21 mouse cellular contexts compared by ENCODE assay signal in genomic region chr9:122633484-122633883, GRCm38 (mm10).
DNase-seq lines count a peak whose midpoint lies in the region; ATAC-seq and TF ChIP-seq lines count a peak whose summit lies in the region.
"Had no signal": no experiment of that assay in that cellular context is flagged by ENCODE, and none has a peak within 500 bp of the region (broad histone marks: within the 10 kb centered on the region; RNA-seq: fewer than 3 reads in every experiment).

No protein-coding gene starts in this region.

- intact Hi-C loops in heart, postnatal 10 days (cut with DNase I): no loop called here

- H3K27ac ChIP-seq in layer of hippocampus, adult 2 months: peak overlapping the region; percentile 74
- peak overlapping the region; percentile 23; the same call in 1 of the 2 replicates for H3K27ac ChIP-seq in olfactory bulb, adult 2 months (ENCODE audit: insufficient read depth, low read depth, low read length)

- no peak for DNase-seq in frontal cortex, postnatal 14 days (ENCODE audit: low spot score in 2 of 2)
- DNase-seq in layer of hippocampus, adult 2 months (ENCODE audit: low spot score in 2 of 2): no peak
- DNase-seq in layer of hippocampus, postnatal 36 days: no peak
- DNase-seq in brain, adult 2 months (ENCODE audit: low read depth, low spot score): peak; percentile 53
- no peak for DNase-seq in heart, postnatal 10 days
- DNase-seq: adrenal gland, adult 2 months; adrenal gland, adult 8-10 months; adrenal gland, postnatal 10 days; adrenal gland, postnatal 14 days; adrenal gland, postnatal 25 days; adrenal gland, postnatal 36 days; B cell, adult 2 months; cerebellum, adult 11 months; cerebellum, adult 11-12 months; cerebellum, adult 18-20 months; cerebellum, adult 2 months had no signal

- 25% methylated on average over 1 of the region's 1 CpGs for WGBS in olfactory bulb, adult 2 months

- peak; percentile 44; the same call in 1 of the 2 replicates for ATAC-seq in frontal cortex, adult (ENCODE audit: low TSS enrichment)
- no peak for ATAC-seq in activated CD4-positive, CD25-positive, alpha-beta regulatory T cell, adult 4 months
- ATAC-seq: CD4-positive, CD25-positive, alpha-beta regulatory T cell, adult 4 months; Patski had no signal

- peaks cover 57% of the 10 kb centered on the region for H3K4me1 ChIP-seq in olfactory bulb, adult 2 months (ENCODE audit: control insufficient read depth, insufficient read depth, low read length)

- no peak for TF ChIP-seq POLR2A in olfactory bulb, adult 2 months (IDR thresholded peaks at IDR 0.05; ENCODE audit: insufficient read depth, low read depth, low read length)

- TF ChIP-seq CTCF in layer of hippocampus, adult 2 months (conservative IDR thresholded peaks at IDR 0.05): no peak
- no peak for TF ChIP-seq CTCF in olfactory bulb, adult 2 months (IDR thresholded peaks at IDR 0.05; ENCODE audit: insufficient read depth, low read depth, low read length)

- no peak overlapping the region for H3K4me3 ChIP-seq in layer of hippocampus, adult 2 months
- H3K4me3 ChIP-seq in olfactory bulb, adult 2 months (ENCODE audit: insufficient read depth, low read depth, low read length): no peak overlapping the region
